Mouse (Mus musculus) kidney, adult 2 months (tissue): ENCODE measurements around the gene Aloxe3. TPM values are rescaled to one million over a fixed set of nuclear protein-coding genes. Genes with fewer than 3 reads are reported as not detected.

Source experiments
- DNase-seq: peaks from one replicate; pipeline ENCODE4 v3.0.0; 2021
- H3K27ac ChIP-seq: fragments of 200-500 bp; 2 replicates; pipeline ENCODE4 v1.5.1; 2012; ENCODE audit warnings: low read depth, low read length, control low read depth, inconsistent platforms; ENCODE audit not compliant: insufficient read depth
- H3K27me3 ChIP-seq: fragments of 200-500 bp; replicated peaks from 2 replicates; pipeline ENCODE4 v1.6.1; 2012; ENCODE audit warnings: mild to moderate bottlenecking, moderate library complexity, low read length, inconsistent platforms; ENCODE audit not compliant: control insufficient read depth, insufficient read depth
- H3K36me3 ChIP-seq: fragments of 200-500 bp; 2 replicates; pipeline ENCODE4 v1.6.1; 2012; ENCODE audit warnings: mild to moderate bottlenecking, moderate library complexity, low read length, inconsistent platforms; ENCODE audit not compliant: control insufficient read depth, insufficient read depth
- H3K4me1 ChIP-seq: fragments of 200-500 bp; 2 replicates; pipeline ENCODE4 v1.6.1; 2011; ENCODE audit warnings: low read length; ENCODE audit not compliant: control insufficient read depth, insufficient read depth
- H3K4me3 ChIP-seq: fragments of 200-500 bp; 2 replicates; pipeline ENCODE4 v1.5.1; 2011; ENCODE audit warnings: mild to moderate bottlenecking, low read depth, low read length, control low read depth; ENCODE audit not compliant: insufficient read depth
- CTCF ChIP-seq: fragments of 200-500 bp; conservative IDR thresholded peaks from 2 replicates; pipeline ENCODE4 v1.5.1; 2011; ENCODE audit warnings: low read depth, mild to moderate bottlenecking, control low read depth, low read length, moderate library complexity, mixed read lengths; ENCODE audit not compliant: insufficient read depth, insufficient read length
- POLR2A ChIP-seq: fragments of 200-500 bp; IDR thresholded peaks from one replicate; pipeline ENCODE4 v1.6.1; 2011; ENCODE audit warnings: low read depth, low read length, control low read depth
- WGBS: fragments of 180-500 bp; shearing (Covaris S2); methylation state at CpG from one replicate; pipeline ENCODE4 v1.1.7; 2018; 5-methylcytosine and 5-hydroxymethylcytosine counted together
- polyA plus RNA-seq: library from polyadenylated mRNA; depleted of rRNA; stranded (reverse); fragments of >200 nt; gene quantifications from 2 replicates; pipeline ENCODE4 v1.2.3, GENCODE M21; 2012

Gene Aloxe3
- polyA plus RNA-seq, 1 experiment, result 0.39 TPM

GRCm38 (mm10) chr11:69104487-69104886 lies 21.2 kb upstream of the Aloxe3 start:
- TF ChIP-seq CTCF (no peak), POLR2A (no peak)
- no peak for DNase-seq
- Histone ChIP-seq H3K4me1 (peaks cover 4% of the 10 kb centered on the region; the same call in 1 of the 2 replicates), H3K4me3 (no peak overlapping the region), H3K36me3 (peaks cover 39% of the 10 kb centered on the region), H3K27me3 (no peaks in the 10 kb centered on the region), H3K27ac (no peak overlapping the region)
- WGBS, result 88% methylated on average over 14 of the region's 14 CpGs

- Histone ChIP-seq H3K27me3 (no peaks in the 10 kb centered on the region), H3K4me1 (peaks cover 1% of the 10 kb centered on the region; the same call in 1 of the 2 replicates), H3K27ac (no peak overlapping the region), H3K4me3 (no peak overlapping the region), H3K36me3 (peaks cover 39% of the 10 kb centered on the region)
- TF ChIP-seq CTCF, result no peak
- TF ChIP-seq POLR2A, result no peak
- no peak for DNase-seq
- 92% methylated on average over 6 of the region's 6 CpGs for WGBS
These were observed 20.5 kb upstream of the Aloxe3 start for GRCm38 (mm10) chr11:69105227-69105626.

- peaks cover 37% of the 10 kb centered on the region for H3K36me3 ChIP-seq
- no peak for DNase-seq
- WGBS, result 62% methylated on average over 2 of the region's 2 CpGs
- H3K27me3 ChIP-seq, result no peaks in the 10 kb centered on the region
- TF ChIP-seq CTCF (no peak), POLR2A (no peak)
- no peaks in the 10 kb centered on the region for H3K4me1 ChIP-seq
- no peak overlapping the region for H3K4me3 ChIP-seq
- no peak overlapping the region for H3K27ac ChIP-seq
These were observed 19.9 kb upstream of the Aloxe3 start for GRCm38 (mm10) chr11:69105796-69106195.

GRCm38 (mm10) chr11:69106299-69106698 lies 19.4 kb upstream of the Aloxe3 start:
- DNase-seq, result no peak
- 91% methylated on average over 11 of the region's 11 CpGs for WGBS
- H3K36me3 ChIP-seq, result peaks cover 32% of the 10 kb centered on the region

GRCm38 (mm10) chr11:69106842-69107241 lies 18.9 kb upstream of the Aloxe3 start:
- Histone ChIP-seq H3K27me3 (no peaks in the 10 kb centered on the region), H3K4me3 (no peak overlapping the region), H3K4me1 (no peaks in the 10 kb centered on the region), H3K27ac (no peak overlapping the region), H3K36me3 (peaks cover 29% of the 10 kb centered on the region)
- no peak for DNase-seq
- TF ChIP-seq POLR2A (no peak), CTCF (no peak)
- 91% methylated on average over 11 of the region's 11 CpGs for WGBS

More at GRCm38 (mm10) chr11:69106299-69106698, 19.4 kb upstream of the Aloxe3 start:
- TF ChIP-seq CTCF, result no peak
- no peak for TF ChIP-seq POLR2A
- Histone ChIP-seq H3K4me1 (no peaks in the 10 kb centered on the region), H3K27me3 (no peaks in the 10 kb centered on the region), H3K4me3 (no peak overlapping the region), H3K27ac (no peak overlapping the region)

- no peak for DNase-seq
- H3K27me3 ChIP-seq, result no peaks in the 10 kb centered on the region
- H3K4me1 ChIP-seq, result no peaks in the 10 kb centered on the region
- no peak for TF ChIP-seq CTCF
- TF ChIP-seq POLR2A, result no peak
- H3K4me3 ChIP-seq, result no peak overlapping the region
- H3K36me3 ChIP-seq, result peaks cover 24% of the 10 kb centered on the region
- no peak overlapping the region for H3K27ac ChIP-seq
- WGBS, result 91% methylated on average over 11 of the region's 11 CpGs
These were observed 18.0 kb upstream of the Aloxe3 start for GRCm38 (mm10) chr11:69107676-69108075.

- no peak overlapping the region for H3K4me3 ChIP-seq
- no peak overlapping the region for H3K27ac ChIP-seq
- peaks cover 23% of the 10 kb centered on the region for H3K36me3 ChIP-seq
- WGBS, result 82% methylated on average over 9 of the region's 9 CpGs
- H3K4me1 ChIP-seq, result no peaks in the 10 kb centered on the region
- TF ChIP-seq POLR2A (no peak), CTCF (no peak)
- H3K27me3 ChIP-seq, result no peaks in the 10 kb centered on the region
- no peak for DNase-seq
These were observed 17.5 kb upstream of the Aloxe3 start for GRCm38 (mm10) chr11:69108223-69108622.
